Mouse (Mus musculus) neural tube, embryonic 13.5 days (tissue): ENCODE measurements around the gene Iqsec1. TPM values are rescaled to one million over a fixed set of nuclear protein-coding genes. Genes with fewer than 3 reads are reported as not detected.

Source experiments
- ATAC-seq: fragments of 200-750 bp; cut with Nextera tagmentation; 2 replicates; pipeline ENCODE4 v1.8.0; 2017; ENCODE audit warnings: low read depth, mild to moderate bottlenecking, moderate TSS enrichment, moderate library complexity
- H3K27ac ChIP-seq: fragments of 300-500 bp; sonication (generic); replicated peaks from 2 replicates; pipeline ENCODE4 v1.5.1; 2015; ENCODE audit warnings: moderate library complexity, mild to moderate bottlenecking, inconsistent platforms
- H3K27me3 ChIP-seq: fragments of 300-500 bp; sonication (generic); 2 replicates; pipeline ENCODE4 v1.6.1; 2015; ENCODE audit warnings: mild to moderate bottlenecking, inconsistent platforms
- H3K36me3 ChIP-seq: fragments of 300-500 bp; sonication (generic); 2 replicates; pipeline ENCODE4 v1.6.1; 2015; ENCODE audit warnings: mild to moderate bottlenecking, inconsistent platforms
- H3K4me1 ChIP-seq: fragments of 300-500 bp; sonication (generic); replicated peaks from 2 replicates; pipeline ENCODE4 v1.6.1; 2015; ENCODE audit warnings: inconsistent platforms
- H3K4me2 ChIP-seq: fragments of 300-500 bp; sonication (generic); 2 replicates; pipeline ENCODE4 v1.6.1; 2015; ENCODE audit warnings: inconsistent platforms, mild to moderate bottlenecking, moderate library complexity
- H3K4me3 ChIP-seq: fragments of 300-500 bp; sonication (generic); 2 replicates; pipeline ENCODE4 v1.5.1; 2015; ENCODE audit warnings: mild to moderate bottlenecking, inconsistent platforms
- H3K9ac ChIP-seq: fragments of 300-500 bp; sonication (generic); 2 replicates; pipeline ENCODE4 v1.6.1; 2015; ENCODE audit warnings: moderate library complexity, mild to moderate bottlenecking, inconsistent platforms
- H3K9me3 ChIP-seq: fragments of 300-500 bp; sonication (generic); 2 replicates; pipeline ENCODE4 v1.6.1; 2016; ENCODE audit warnings: inconsistent platforms
- WGBS: fragments of 180-500 bp; shearing (Covaris S2); methylation state at CpG from one replicate; pipeline ENCODE4 v1.1.7; 2015; 5-methylcytosine and 5-hydroxymethylcytosine counted together
- polyA plus RNA-seq: library from polyadenylated mRNA; unstranded; fragments of >200 nt; fragmentation: Nextera tagmentation; extraction: Ambion mirVana; gene quantifications from 2 replicates; pipeline ENCODE4 v1.2.1, GENCODE M21; 2015

The Iqsec1 gene
- polyA plus RNA-seq, 1 experiment from 2014 or later = 15.0 TPM

DNA sequence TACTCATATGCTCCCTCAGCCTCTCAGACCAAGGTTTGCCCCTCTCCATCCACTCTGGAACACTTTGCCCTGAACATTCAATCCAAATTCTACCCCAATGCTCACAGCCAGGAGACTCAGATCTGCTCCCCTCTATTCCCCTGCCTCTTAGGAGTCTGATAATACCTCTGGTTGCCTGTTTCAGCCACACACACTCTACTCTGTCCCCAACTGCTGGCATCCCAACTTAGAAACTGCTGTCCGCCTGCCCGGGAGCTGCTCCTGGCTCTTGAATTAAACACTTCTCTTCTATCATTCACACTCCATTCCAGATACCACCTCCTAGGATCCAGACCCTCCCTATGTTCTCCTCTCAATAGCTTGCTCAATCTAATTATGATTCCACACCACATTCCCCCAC, 107.5 kb downstream of the Iqsec1 start:
- no peaks in the 10 kb centered on the region for H3K9me3 ChIP-seq
- WGBS = 90% methylated on average over 2 of the region's 2 CpGs
- H3K27ac ChIP-seq = no peak overlapping the region
- no peaks in the 10 kb centered on the region for H3K27me3 ChIP-seq
- no peak overlapping the region for H3K4me2 ChIP-seq
- H3K36me3 ChIP-seq = no peaks in the 10 kb centered on the region
- H3K4me3 ChIP-seq = no peak overlapping the region
- ATAC-seq = no peak
- peaks cover 3% of the 10 kb centered on the region for H3K4me1 ChIP-seq
- no peak overlapping the region for H3K9ac ChIP-seq

DNA sequence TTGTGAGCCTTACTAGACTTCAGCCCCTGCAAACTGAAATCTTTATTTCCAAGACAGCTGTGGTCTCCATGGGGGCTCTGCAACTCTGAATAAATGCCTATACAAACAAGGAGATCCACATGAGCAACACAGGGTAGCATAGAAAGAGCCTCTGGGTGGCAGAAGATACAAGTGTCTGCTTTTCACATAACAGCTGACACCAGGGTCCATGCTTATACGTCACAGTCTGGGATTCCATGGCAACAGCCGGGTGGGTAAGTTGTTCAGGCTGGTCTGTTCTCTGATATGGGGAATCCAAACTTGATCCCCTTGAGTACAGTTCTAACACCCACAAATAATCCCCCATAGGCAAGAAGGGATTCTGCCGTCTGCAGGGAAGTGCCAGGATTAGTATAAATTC, 108.1 kb downstream of the Iqsec1 start:
- H3K36me3 ChIP-seq = no peaks in the 10 kb centered on the region
- ATAC-seq = no peak
- 50% methylated on average over 3 of the region's 3 CpGs for WGBS

DNA sequence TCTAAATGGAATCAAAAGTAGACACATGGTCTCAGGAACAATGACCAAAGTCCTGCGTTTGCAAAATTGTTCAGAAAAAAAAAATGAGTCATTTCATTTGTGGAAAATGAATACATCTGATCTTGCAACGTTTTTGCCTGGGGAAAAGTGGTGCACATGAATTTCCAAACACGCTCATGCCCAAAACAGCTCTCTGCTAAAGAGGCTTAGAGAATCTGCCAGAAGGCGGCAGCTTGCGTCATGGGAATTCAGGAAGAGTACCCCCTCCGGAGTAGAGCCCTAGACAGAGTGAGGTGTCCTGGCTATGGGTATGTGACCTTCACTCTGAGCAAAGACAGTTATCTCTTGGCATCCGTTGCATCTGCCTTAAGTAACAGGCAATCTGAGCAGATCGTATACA, 116.9 kb downstream of the Iqsec1 start:
- Histone ChIP-seq H3K27me3 (no peaks in the 10 kb centered on the region), H3K27ac (no peak overlapping the region), H3K36me3 (no peaks in the 10 kb centered on the region), H3K9me3 (no peaks in the 10 kb centered on the region), H3K9ac (no peak overlapping the region), H3K4me1 (no peaks in the 10 kb centered on the region), H3K4me3 (no peak overlapping the region), H3K4me2 (no peak overlapping the region)
- ATAC-seq = no peak
- WGBS = 83% methylated on average over 8 of the region's 8 CpGs

More for the DNA sequence above, 108.1 kb downstream of the Iqsec1 start:
- Histone ChIP-seq H3K9me3 (no peaks in the 10 kb centered on the region), H3K4me3 (no peak overlapping the region), H3K9ac (no peak overlapping the region), H3K4me1 (peaks cover 3% of the 10 kb centered on the region), H3K27ac (no peak overlapping the region), H3K27me3 (no peaks in the 10 kb centered on the region), H3K4me2 (no peak overlapping the region)

DNA sequence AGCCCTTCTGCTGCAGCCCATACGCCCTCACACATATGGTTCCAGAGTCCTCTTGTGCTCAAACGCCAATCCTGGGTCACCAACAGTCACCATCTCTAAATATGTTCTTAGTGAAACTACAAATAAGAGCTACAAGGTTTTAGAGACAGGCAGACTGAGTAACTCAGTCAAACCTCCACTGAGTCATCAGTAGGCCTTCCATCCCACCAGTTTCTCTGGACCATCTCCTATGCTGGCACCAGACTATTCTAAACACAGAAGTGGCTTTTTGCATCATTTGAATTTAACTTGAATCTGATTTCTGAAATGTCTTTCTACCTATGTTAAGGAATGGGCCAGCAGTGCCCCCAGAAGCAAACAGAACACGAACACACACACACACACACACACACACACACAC, 120.5 kb downstream of the Iqsec1 start:
- 83% methylated on average over 3 of the region's 3 CpGs for WGBS
- no peak overlapping the region for H3K27ac ChIP-seq
- H3K4me3 ChIP-seq = no peak overlapping the region
- no peak for ATAC-seq
- H3K4me2 ChIP-seq = no peak overlapping the region
- no peak overlapping the region for H3K9ac ChIP-seq
- H3K9me3 ChIP-seq = no peaks in the 10 kb centered on the region
- no peaks in the 10 kb centered on the region for H3K27me3 ChIP-seq
- no peaks in the 10 kb centered on the region for H3K4me1 ChIP-seq
- H3K36me3 ChIP-seq = no peaks in the 10 kb centered on the region

DNA sequence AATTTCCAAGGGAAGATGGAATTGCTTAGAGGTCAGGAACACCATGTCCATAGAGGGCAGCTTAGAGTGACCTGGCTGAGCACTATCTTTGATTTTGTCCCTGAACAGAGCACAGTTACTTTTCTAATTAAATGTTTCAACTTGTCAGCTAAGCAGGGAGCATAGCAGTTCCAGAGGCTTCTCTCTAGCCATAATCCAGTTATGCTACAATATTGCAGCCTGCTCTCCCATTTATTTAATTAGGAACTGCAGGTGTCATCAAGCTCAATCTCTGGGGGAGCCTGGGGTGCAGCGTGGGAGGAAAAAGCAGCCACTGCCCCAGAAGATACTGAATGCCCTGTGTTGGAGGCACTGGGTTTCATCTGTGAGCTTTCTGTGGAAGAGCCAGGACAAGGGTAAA, 127.1 kb downstream of the Iqsec1 start:
- H3K36me3 ChIP-seq = no peaks in the 10 kb centered on the region
- no peaks in the 10 kb centered on the region for H3K4me1 ChIP-seq
- no peak overlapping the region for H3K4me3 ChIP-seq
- 0 out of 2 replicates have a peak, but pooled peaks cover 4% of the 10 kb centered on the region for H3K9me3 ChIP-seq
- WGBS = 90% methylated on average over 1 of the region's 1 CpGs
- H3K9ac ChIP-seq = no peak overlapping the region
- H3K4me2 ChIP-seq = no peak overlapping the region
- no peaks in the 10 kb centered on the region for H3K27me3 ChIP-seq
- no peak overlapping the region for H3K27ac ChIP-seq
- ATAC-seq = no peak

DNA sequence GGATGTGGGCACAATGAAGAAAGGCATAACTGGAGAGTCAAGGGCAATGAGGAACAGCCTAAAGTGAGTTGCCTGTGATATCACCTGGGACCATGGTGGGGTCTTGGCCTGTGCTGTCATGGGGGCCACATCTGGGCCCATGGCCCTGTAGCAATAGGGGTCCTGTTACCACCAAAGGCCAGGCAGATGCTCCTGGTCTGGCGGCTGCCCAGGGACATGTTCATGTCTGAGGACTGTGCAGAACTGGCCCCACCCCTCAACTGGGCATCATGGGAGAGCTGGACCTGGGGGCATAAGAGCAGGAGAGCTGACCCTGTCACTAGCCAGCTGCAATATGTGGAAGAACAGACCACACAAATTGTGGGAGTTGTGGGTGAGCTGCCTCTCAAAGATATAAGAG, 130.6 kb downstream of the Iqsec1 start:
- ATAC-seq = no peak
- Histone ChIP-seq H3K36me3 (no peaks in the 10 kb centered on the region), H3K9ac (no peak overlapping the region), H3K4me3 (no peak overlapping the region), H3K4me1 (no peaks in the 10 kb centered on the region), H3K27me3 (no peaks in the 10 kb centered on the region), H3K4me2 (no peak overlapping the region), H3K9me3 (0 out of 2 replicates have a peak, but pooled peaks cover 4% of the 10 kb centered on the region), H3K27ac (no peak overlapping the region)
- 100% methylated on average over 1 of the region's 1 CpGs for WGBS

DNA sequence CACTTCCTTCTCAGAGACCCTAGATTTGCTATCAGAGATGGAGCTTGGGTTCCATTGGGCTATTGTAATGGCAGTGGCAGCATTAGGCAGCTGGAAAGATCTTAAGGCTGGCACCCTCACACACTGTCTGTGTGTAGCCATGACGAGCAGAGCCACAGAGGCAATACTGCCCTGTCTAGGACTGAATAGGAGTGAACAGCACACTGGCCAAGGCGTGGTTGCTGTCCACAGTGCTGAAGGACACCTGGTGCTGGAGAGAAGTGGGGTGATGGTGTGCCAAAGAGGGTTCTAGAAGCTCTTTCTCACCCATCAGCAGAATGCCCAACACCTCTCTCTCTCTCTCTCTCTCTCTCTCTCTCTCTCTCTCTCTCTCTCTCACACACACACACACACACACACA, 136.1 kb downstream of the Iqsec1 start:
- Histone ChIP-seq H3K9ac (no peak overlapping the region), H3K27ac (no peak overlapping the region), H3K4me3 (no peak overlapping the region), H3K36me3 (no peaks in the 10 kb centered on the region), H3K4me2 (no peak overlapping the region), H3K9me3 (no peaks in the 10 kb centered on the region), H3K27me3 (no peaks in the 10 kb centered on the region), H3K4me1 (peaks cover 4% of the 10 kb centered on the region)
- ATAC-seq = no peak
- WGBS = 59% methylated on average over 2 of the region's 2 CpGs

DNA sequence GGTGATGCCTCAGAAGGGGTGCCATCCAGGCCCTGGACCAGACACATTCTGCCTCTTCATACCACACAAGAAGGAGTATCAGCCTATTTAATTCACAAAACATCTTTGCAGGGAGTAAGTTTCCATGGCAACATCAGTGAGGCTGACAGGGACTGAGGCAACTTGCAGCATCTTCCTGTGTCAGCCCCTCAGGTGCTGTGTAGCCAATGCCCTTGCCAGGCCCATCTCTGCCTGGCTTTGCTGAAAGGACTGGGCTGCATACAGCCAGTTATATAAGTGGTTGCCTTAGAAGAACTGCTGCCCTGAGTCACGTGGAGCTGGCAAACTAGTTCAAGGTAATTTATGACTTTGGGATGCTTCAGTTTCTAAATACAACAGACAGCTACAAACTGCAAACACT, 140.4 kb downstream of the Iqsec1 start:
- Histone ChIP-seq H3K9ac (no peak overlapping the region), H3K9me3 (no peaks in the 10 kb centered on the region), H3K4me2 (no peak overlapping the region), H3K4me1 (peaks cover 4% of the 10 kb centered on the region), H3K36me3 (no peaks in the 10 kb centered on the region), H3K27me3 (no peaks in the 10 kb centered on the region), H3K27ac (no peak overlapping the region), H3K4me3 (no peak overlapping the region)
- WGBS = 27% methylated on average over 1 of the region's 1 CpGs
- ATAC-seq = no peak

DNA sequence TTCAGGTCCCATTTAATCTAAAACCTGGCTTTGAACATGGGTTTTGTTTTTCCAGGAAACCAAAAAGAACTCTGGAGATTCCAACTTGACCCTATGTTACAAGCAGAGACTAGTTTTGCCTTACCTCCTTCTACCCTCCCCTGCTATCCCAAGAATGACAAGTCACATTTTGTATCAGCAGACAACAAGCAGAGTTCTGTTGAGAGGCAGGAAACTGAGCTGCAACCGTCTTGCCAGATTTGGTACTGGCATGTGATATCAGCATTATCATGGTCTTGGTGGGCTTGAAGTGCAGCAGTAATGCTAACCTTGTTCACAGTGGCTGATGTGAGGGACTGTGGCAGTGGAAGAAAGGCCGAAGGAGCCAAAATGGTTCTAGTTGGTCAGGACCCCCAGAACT, 141.0 kb downstream of the Iqsec1 start:
- H3K27me3 ChIP-seq = no peaks in the 10 kb centered on the region
- no peaks in the 10 kb centered on the region for H3K36me3 ChIP-seq
- no peak overlapping the region for H3K4me3 ChIP-seq
- H3K27ac ChIP-seq = no peak overlapping the region
- H3K9me3 ChIP-seq = no peaks in the 10 kb centered on the region
- H3K9ac ChIP-seq = no peak overlapping the region
- H3K4me2 ChIP-seq = no peak overlapping the region
- ATAC-seq = no peak
- peaks cover 4% of the 10 kb centered on the region for H3K4me1 ChIP-seq
- WGBS = 90% methylated on average over 2 of the region's 2 CpGs

DNA sequence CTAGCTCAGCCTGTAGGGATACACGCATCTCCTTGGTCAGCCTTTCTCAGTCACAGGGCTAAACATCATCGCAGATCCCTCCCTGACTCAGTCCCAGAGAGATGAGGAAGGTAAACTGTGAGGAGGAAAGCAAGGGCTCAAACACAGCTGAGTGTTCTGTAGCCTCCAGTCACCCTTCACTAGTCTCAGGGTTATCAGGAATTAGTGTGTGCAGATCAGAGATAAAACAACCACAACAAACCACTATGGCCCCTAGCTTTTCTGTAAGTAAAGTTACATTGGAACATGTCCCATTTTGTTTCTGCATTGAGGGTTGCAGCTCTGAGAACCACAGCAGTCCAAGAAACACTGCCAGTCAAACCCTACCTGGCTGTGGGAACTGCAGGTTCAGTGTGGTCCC, 148.5 kb downstream of the Iqsec1 start:
- Histone ChIP-seq H3K4me3 (no peak overlapping the region), H3K9ac (no peak overlapping the region), H3K27ac (no peak overlapping the region), H3K36me3 (no peaks in the 10 kb centered on the region), H3K4me2 (no peak overlapping the region), H3K9me3 (no peaks in the 10 kb centered on the region), H3K4me1 (no peaks in the 10 kb centered on the region), H3K27me3 (no peaks in the 10 kb centered on the region)
- 94% methylated on average over 2 of the region's 2 CpGs for WGBS
- ATAC-seq = no peak

DNA sequence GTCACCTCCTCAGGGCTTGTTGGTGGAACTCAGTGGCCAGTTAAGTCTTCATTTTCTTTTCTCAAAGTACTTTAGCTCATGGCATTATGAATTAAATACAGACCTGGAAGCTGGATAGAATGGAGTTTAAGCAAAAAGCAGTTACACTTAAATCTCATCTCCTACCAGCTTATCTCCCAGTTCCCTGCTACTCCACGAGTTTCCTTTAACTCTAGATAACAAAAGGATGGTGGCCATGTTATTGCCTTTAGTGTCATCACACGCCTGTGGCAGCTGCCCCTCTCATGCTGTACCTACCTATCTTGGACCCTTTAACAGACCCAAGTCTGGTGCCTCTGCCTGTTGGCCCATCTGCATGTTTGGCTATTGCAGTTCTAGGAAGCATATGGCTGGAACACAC, 151.7 kb downstream of the Iqsec1 start:
- no peak for ATAC-seq
- Histone ChIP-seq H3K27me3 (no peaks in the 10 kb centered on the region), H3K27ac (no peak overlapping the region), H3K4me3 (no peak overlapping the region), H3K4me1 (no peaks in the 10 kb centered on the region), H3K9ac (no peak overlapping the region), H3K4me2 (no peak overlapping the region), H3K36me3 (no peaks in the 10 kb centered on the region), H3K9me3 (no peaks in the 10 kb centered on the region)
- WGBS = 52% methylated on average over 2 of the region's 2 CpGs

DNA sequence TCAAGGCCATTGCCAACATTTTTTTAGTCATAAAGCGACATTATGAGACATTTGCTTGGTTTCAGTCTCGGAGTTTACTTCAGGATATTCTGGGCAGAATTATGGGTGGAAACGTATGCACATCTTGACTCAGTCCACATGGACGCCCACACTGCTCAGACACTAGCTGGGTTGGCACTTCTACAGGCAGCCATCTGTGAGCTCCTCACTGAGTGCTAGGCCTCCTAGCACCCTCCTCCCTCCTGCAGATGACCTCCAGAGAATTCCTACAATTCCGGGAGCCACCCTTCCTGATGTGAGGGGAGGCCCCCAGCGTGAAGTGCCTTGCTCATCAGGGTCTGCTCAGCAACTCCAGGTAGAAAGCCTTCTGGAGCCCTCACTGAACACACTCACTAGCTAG, 158.9 kb downstream of the Iqsec1 start:
- 88% methylated on average over 6 of the region's 6 CpGs for WGBS
- Histone ChIP-seq H3K4me3 (no peak overlapping the region), H3K27me3 (no peaks in the 10 kb centered on the region), H3K36me3 (no peaks in the 10 kb centered on the region), H3K4me2 (no peak overlapping the region), H3K9me3 (no peaks in the 10 kb centered on the region), H3K9ac (no peak overlapping the region), H3K4me1 (no peaks in the 10 kb centered on the region), H3K27ac (no peak overlapping the region)
- ATAC-seq = no peak

DNA sequence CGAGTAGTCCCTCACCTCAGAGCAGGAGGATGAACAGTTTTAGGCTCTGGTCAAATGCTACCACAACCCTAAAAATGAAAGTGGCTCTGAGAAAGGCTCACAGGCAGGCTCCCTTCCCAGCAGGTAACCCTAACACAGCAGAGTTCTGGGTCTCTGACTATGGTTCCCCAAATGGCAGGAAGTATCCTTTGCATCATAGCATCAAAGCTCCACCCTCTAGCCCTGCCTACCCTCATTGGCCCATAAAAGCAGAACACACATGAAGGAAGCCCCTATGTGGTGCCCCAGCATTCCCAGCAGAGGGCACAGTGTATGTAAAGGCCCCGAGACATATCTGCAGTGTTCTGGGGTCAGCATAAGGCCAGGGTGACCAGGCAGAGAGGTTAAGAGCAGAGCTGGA, 163.4 kb downstream of the Iqsec1 start:
- Histone ChIP-seq H3K36me3 (no peaks in the 10 kb centered on the region), H3K9ac (no peak overlapping the region), H3K4me3 (no peak overlapping the region), H3K4me2 (no peak overlapping the region), H3K27me3 (no peaks in the 10 kb centered on the region), H3K4me1 (peaks cover 20% of the 10 kb centered on the region), H3K27ac (no peak overlapping the region), H3K9me3 (no peaks in the 10 kb centered on the region)
- ATAC-seq = no peak
- 81% methylated on average over 2 of the region's 2 CpGs for WGBS
